Mouse (Mus musculus): ENCODE data around the gene Isoc2b. TPM values are rescaled to one million over a fixed set of nuclear protein-coding genes. Genes with fewer than 3 reads are reported as not detected.
"Not testable (repeated sequence)": the region's sequence is repeated elsewhere in the genome, so short reads cannot be mapped to it uniquely, and the experiment has no call there.

Gene Isoc2b
- total RNA-seq (2021), result 1 to 10 TPM; 2.4 TPM
- long read RNA-seq, experiment 1, partial matches to known transcripts, result 0 of 2 reads
- long read RNA-seq, experiment 1, other reads (novel, unspliced or antisense), result 0 of 2 reads
- long read RNA-seq, experiment 2, partial matches to known transcripts, result 0 of 3 reads
- long read RNA-seq, experiment 2, other reads (novel, unspliced or antisense), result 0 of 3 reads

- no peak for DNase-seq
Observed at GRCm38 (mm10) chr7:4870133-4870532, at the start of gene Isoc2b. TSS of gene Isoc2b (minus strand) at chr7:4870258.

GRCm38 (mm10) chr7:4919096-4919495, 49.0 kb upstream of the Isoc2b start:
- intact Hi-C loops (cut with DNase I; ENCODE audit: low total_unique reads), result no loop called here
- no peak for DNase-seq

More at GRCm38 (mm10) chr7:4870133-4870532, at the start of gene Isoc2b:
- intact Hi-C loops (cut with DNase I; ENCODE audit: low total_unique reads), result no loop called here

GRCm38 (mm10) chr7:4918681-4919080, 48.6 kb upstream of the Isoc2b start:
- no peak for DNase-seq
- intact Hi-C loops (cut with DNase I; ENCODE audit: low total_unique reads), result no loop called here

- intact Hi-C loops (cut with DNase I; ENCODE audit: low total_unique reads), result no loop called here
- DNase-seq, result no peak
Observed at GRCm38 (mm10) chr7:4917494-4917893, 47.4 kb upstream of the Isoc2b start.

GRCm38 (mm10) chr7:4915669-4916416, 45.8 kb upstream of the Isoc2b start:
- intact Hi-C loops (cut with DNase I; ENCODE audit: low total_unique reads), result no loop called here
- no peak for DNase-seq

GRCm38 (mm10) chr7:4915007-4915665, 45.1 kb upstream of the Isoc2b start, which contains the start of gene Zfp628:
TSS of gene Zfp628 (plus strand) at chr7:4915217.
- intact Hi-C loops (cut with DNase I; ENCODE audit: low total_unique reads), result no loop called here
- peak; percentile 93 for DNase-seq

- no peak for DNase-seq
- intact Hi-C loops (cut with DNase I; ENCODE audit: low total_unique reads), result no loop called here
Observed at GRCm38 (mm10) chr7:4912248-4912647, 42.2 kb upstream of the Isoc2b start.

GRCm38 (mm10) chr7:4911561-4911960, 41.5 kb upstream of the Isoc2b start:
- intact Hi-C loops (cut with DNase I; ENCODE audit: low total_unique reads), result no loop called here

GRCm38 (mm10) chr7:4906466-4906950, 36.5 kb upstream of the Isoc2b start, which contains the start of gene Gm36210:
TSS of gene Gm36210 (minus strand) at chr7:4906516.
- no peak for DNase-seq
- intact Hi-C loops (cut with DNase I; ENCODE audit: low total_unique reads), result no loop called here

More at GRCm38 (mm10) chr7:4911561-4911960, 41.5 kb upstream of the Isoc2b start:
- DNase-seq, result peak; percentile 73

- intact Hi-C loops (cut with DNase I; ENCODE audit: low total_unique reads), result no loop called here
- no peak for DNase-seq
Observed at GRCm38 (mm10) chr7:4902404-4902803, 32.3 kb upstream of the Isoc2b start.

- intact Hi-C loops (cut with DNase I; ENCODE audit: low total_unique reads), result no loop called here
- no peak for DNase-seq
Observed at GRCm38 (mm10) chr7:4901171-4901570, 31.1 kb upstream of the Isoc2b start.

- no peak for DNase-seq
- intact Hi-C loops (cut with DNase I; ENCODE audit: low total_unique reads), result no loop called here
Observed at GRCm38 (mm10) chr7:4900523-4900851, 30.4 kb upstream of the Isoc2b start.

- intact Hi-C loops (cut with DNase I; ENCODE audit: low total_unique reads), result no loop called here
- DNase-seq, result peak; percentile 45
Observed at GRCm38 (mm10) chr7:4899649-4900522, 29.8 kb upstream of the Isoc2b start.

- intact Hi-C loops (cut with DNase I; ENCODE audit: low total_unique reads), result no loop called here
- no peak for DNase-seq
Observed at GRCm38 (mm10) chr7:4898851-4899648, 29.0 kb upstream of the Isoc2b start.

GRCm38 (mm10) chr7:4895186-4895585, 25.1 kb upstream of the Isoc2b start:
- DNase-seq, result no peak
- intact Hi-C loops (cut with DNase I; ENCODE audit: low total_unique reads), result no loop called here

- DNase-seq, result no peak
- intact Hi-C loops (cut with DNase I; ENCODE audit: low total_unique reads), result no loop called here
Observed at GRCm38 (mm10) chr7:4886680-4887079, 16.6 kb upstream of the Isoc2b start.

- intact Hi-C loops (cut with DNase I; ENCODE audit: low total_unique reads); DNase-seq: not testable (repeated sequence)
Observed at GRCm38 (mm10) chr7:4879036-4879435, 9.0 kb upstream of the Isoc2b start.

GRCm38 (mm10) chr7:4878186-4878585, 8.1 kb upstream of the Isoc2b start:
- intact Hi-C loops (cut with DNase I; ENCODE audit: low total_unique reads), result no loop called here
- no peak for DNase-seq

- DNase-seq, result no peak
- intact Hi-C loops (cut with DNase I; ENCODE audit: low total_unique reads), result no loop called here
Observed at GRCm38 (mm10) chr7:4877226-4877625, 7.2 kb upstream of the Isoc2b start.

All from gastrocnemius, postnatal 14 days (tissue).